Comparison of ENCODE assay signal across 27 mouse cellular contexts in the genomic region with DNA sequence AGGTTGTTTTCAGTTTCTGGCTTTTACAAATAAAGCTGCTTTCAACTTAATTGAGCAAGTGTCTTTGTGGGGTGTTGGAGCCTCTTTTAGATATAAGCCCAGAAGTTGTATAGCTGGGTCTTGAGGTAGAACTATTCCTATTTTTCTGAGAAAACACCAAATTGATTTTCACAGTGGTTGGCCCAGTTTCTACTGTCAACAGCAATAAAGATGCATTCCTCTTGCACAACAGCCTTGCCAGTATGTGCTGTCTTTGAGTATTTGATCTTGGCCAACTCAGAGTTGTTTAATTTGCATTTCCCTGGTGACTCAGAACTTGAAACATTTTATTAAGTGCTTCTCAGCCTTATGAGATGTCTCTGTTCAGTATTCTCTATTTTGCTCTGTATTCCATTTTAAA. TPM values are rescaled to one million over a fixed set of nuclear protein-coding genes. Genes with fewer than 3 reads are reported as not detected.
A peak's percentile ranks its signal among the peaks of the same experiment; 100 is the strongest.
DNase-seq lines count a peak whose midpoint lies in the region; ATAC-seq and TF ChIP-seq lines count a peak whose summit lies in the region.
"Had no signal": no experiment of that assay in that cellular context is flagged by ENCODE, and none has a peak within 500 bp of the region (broad histone marks: within the 10 kb centered on the region; RNA-seq: fewer than 3 reads in every experiment).

No protein-coding gene starts in this region.

- no peak overlapping the region for H3K9ac ChIP-seq in lung, postnatal 0 days (replicated peaks; ENCODE audit: low read depth)
- H3K9ac ChIP-seq: embryonic facial prominence, embryonic 13.5 days; embryonic facial prominence, embryonic 15.5 days; forebrain, embryonic 13.5 days; forebrain, embryonic 15.5 days; forebrain, postnatal 0 days had no signal

- H3K36me3 ChIP-seq in lung, postnatal 0 days (ENCODE audit: insufficient read depth, low read length), result no peaks in the 10 kb centered on the region
- H3K36me3 ChIP-seq: embryonic facial prominence, embryonic 13.5 days; embryonic facial prominence, embryonic 15.5 days; forebrain, embryonic 15.5 days had no signal

- H3K4me1 ChIP-seq in lung, postnatal 0 days (ENCODE audit: insufficient read depth, low read depth, low read length), result no peaks in the 10 kb centered on the region
- H3K4me1 ChIP-seq: embryonic facial prominence, embryonic 13.5 days; embryonic facial prominence, embryonic 15.5 days; forebrain, embryonic 13.5 days; forebrain, embryonic 15.5 days had no signal

- peak; percentile 5 for DNase-seq in lung, postnatal 0 days (ENCODE audit: low spot score)
- no peak for DNase-seq in lung, postnatal 10 days
- peak; percentile 29 for DNase-seq in 3T3-L1 (ENCODE audit: low read depth, low spot score)
- DNase-seq in NIH3T3 (ENCODE audit: low read depth), result peak; percentile 61
- DNase-seq in brain, adult 2 months (ENCODE audit: low read depth, low spot score), result peak; percentile 2
- DNase-seq in cerebellum, adult 11 months, result no peak
- DNase-seq in thymus, adult 18-20 months, result no peak
- DNase-seq in right cerebral cortex, postnatal 14 days, result no peak
- DNase-seq: adrenal gland, adult 8-10 months; adrenal gland, postnatal 14 days; adrenal gland, postnatal 36 days; cerebellum, adult 11-12 months; cerebellum, adult 8-10 months; cerebellum, adult 9-11 months; cerebellum, postnatal 14 days; cerebellum, postnatal 36 days; embryo, embryonic 11 days; forebrain, postnatal 0 days had no signal

- no peaks in the 10 kb centered on the region for H3K9me3 ChIP-seq in lung, postnatal 0 days (ENCODE audit: low read length)
- H3K9me3 ChIP-seq: embryonic facial prominence, embryonic 13.5 days; embryonic facial prominence, embryonic 15.5 days; forebrain, embryonic 13.5 days; forebrain, embryonic 15.5 days had no signal

- no peak for TF ChIP-seq CTCF in lung, postnatal 0 days (IDR thresholded peaks at IDR 0.05)

- H3K27ac ChIP-seq in lung, postnatal 0 days (ENCODE audit: low read length), result no peak overlapping the region
- H3K27ac ChIP-seq: embryonic facial prominence, embryonic 13.5 days; embryonic facial prominence, embryonic 15.5 days; forebrain, embryonic 13.5 days; forebrain, embryonic 15.5 days had no signal

- no peaks in the 10 kb centered on the region for H3K27me3 ChIP-seq in lung, postnatal 0 days (replicated peaks; ENCODE audit: insufficient read depth, low read length)
- H3K27me3 ChIP-seq: embryonic facial prominence, embryonic 13.5 days; embryonic facial prominence, embryonic 15.5 days; forebrain, embryonic 13.5 days; forebrain, embryonic 15.5 days had no signal

- ATAC-seq in lung, postnatal 0 days, result no peak
- ATAC-seq: forebrain, embryonic 13.5 days; forebrain, embryonic 15.5 days; forebrain, postnatal 0 days had no signal

- no peak overlapping the region for H3K4me3 ChIP-seq in lung, postnatal 0 days (ENCODE audit: low read depth, low read length)
- H3K4me3 ChIP-seq: embryonic facial prominence, embryonic 13.5 days; embryonic facial prominence, embryonic 15.5 days; erythroblast, embryonic 14.5 days; forebrain, embryonic 13.5 days; forebrain, embryonic 15.5 days had no signal

- H3K4me2 ChIP-seq in lung, postnatal 0 days (replicated peaks; ENCODE audit: low read depth, low read length), result no peak overlapping the region
- H3K4me2 ChIP-seq: embryonic facial prominence, embryonic 13.5 days; embryonic facial prominence, embryonic 15.5 days; forebrain, embryonic 13.5 days; forebrain, embryonic 15.5 days had no signal

- no peak for TF ChIP-seq EP300 in lung, postnatal 0 days (IDR thresholded peaks at IDR 0.05)

RNA-seq across cellular contexts. Expression of a gene that starts 10.7 kb away (rescaled TPM):
- not detected in 2 replicates for polyA plus RNA-seq in lung, postnatal 0 days (2015; fragmentation: Nextera tagmentation; extraction: Ambion mirVana)
- polyA plus RNA-seq: C2C12; embryonic facial prominence, embryonic 11.5 days; embryonic facial prominence, embryonic 13.5 days; embryonic facial prominence, embryonic 15.5 days; erythroblast, embryonic 14.5 days; forebrain, embryonic 11.5 days; forebrain, embryonic 13.5 days; forebrain, embryonic 15.5 days; forebrain, postnatal 0 days had no signal

RNA-seq across cellular contexts. Expression of a gene that starts 22.5 kb away (rescaled TPM):
- polyA plus RNA-seq in lung, postnatal 0 days (2015; fragmentation: Nextera tagmentation; extraction: Ambion mirVana), result not detected in 2 replicates
- polyA plus RNA-seq: brain, embryonic 14.5 days; C2C12; embryonic facial prominence, embryonic 11.5 days; embryonic facial prominence, embryonic 13.5 days; embryonic facial prominence, embryonic 15.5 days; erythroblast, embryonic 14.5 days; forebrain, embryonic 11.5 days; forebrain, embryonic 13.5 days; forebrain, embryonic 15.5 days; forebrain, postnatal 0 days had no signal

Comparison
In these comparisons a context has a peak if more than half of its experiments do, and no peak if none do; other contexts are left out.
1. DNase-seq: peak in lung, postnatal 0 days (single experiment), 3T3-L1 (single experiment), NIH3T3 (single experiment) and brain, adult 2 months (single experiment); none in lung, postnatal 10 days (single experiment), cerebellum, adult 11 months (single experiment), thymus, adult 18-20 months (0 of 2) and right cerebral cortex, postnatal 14 days (single experiment).